Mouse (Mus musculus) Patski (cell line): ENCODE measurements around the gene Olfr1115. TPM values are rescaled to one million over a fixed set of nuclear protein-coding genes. Genes with fewer than 3 reads are reported as not detected.
"Not testable (repeated sequence)": the region's sequence is repeated elsewhere in the genome, so short reads cannot be mapped to it uniquely, and the experiment has no call there.

ENCODE experiments used
- ATAC-seq: fragments of 100-300 bp; one replicate; pipeline ENCODE4 v1.8.0; 2021
- CTCF ChIA-PET: fragments of 350-600 bp; sonication (Branson Sonifier 250); formaldehyde crosslinking; loops from one replicate; lab custom pipeline; 2022; ENCODE audit warnings: inconsistent platforms; lab: Charles Lee
- POLR2A ChIA-PET: fragments of 350-600 bp; sonication (Branson Sonifier 250); formaldehyde crosslinking; loops from one replicate; lab custom pipeline; 2022; ENCODE audit warnings: antibody characterized with exemption, inconsistent platforms; lab: Charles Lee
- DNase-seq: peaks from one replicate; pipeline ENCODE4 v3.0.0-alpha.2; 2011; ENCODE audit warnings: low read depth, low spot score
- H3K27me3 ChIP-seq: fragments of 371-371 bp; one replicate; pipeline ENCODE4 v1.5.1; 2021
- CTCF ChIP-seq: fragments of 100-300 bp; IDR thresholded peaks from one replicate; pipeline ENCODE4 v1.5.1; 2021
- in situ Hi-C: fragments of 300-500 bp; cut with MboI; formaldehyde crosslinking; loops from 3 replicates; pipeline ENCODE4 v1.11.1; 2018; ENCODE audit warnings: low pct_unique_long_range_greater_than_20kb, mixed read lengths
- polyA plus RNA-seq: library from polyadenylated mRNA; unstranded; gene quantifications from one replicate; pipeline ENCODE4 v1.2.3, GENCODE M21; 2021

Olfr1115 gene
- polyA plus RNA-seq, result not detected

DNA sequence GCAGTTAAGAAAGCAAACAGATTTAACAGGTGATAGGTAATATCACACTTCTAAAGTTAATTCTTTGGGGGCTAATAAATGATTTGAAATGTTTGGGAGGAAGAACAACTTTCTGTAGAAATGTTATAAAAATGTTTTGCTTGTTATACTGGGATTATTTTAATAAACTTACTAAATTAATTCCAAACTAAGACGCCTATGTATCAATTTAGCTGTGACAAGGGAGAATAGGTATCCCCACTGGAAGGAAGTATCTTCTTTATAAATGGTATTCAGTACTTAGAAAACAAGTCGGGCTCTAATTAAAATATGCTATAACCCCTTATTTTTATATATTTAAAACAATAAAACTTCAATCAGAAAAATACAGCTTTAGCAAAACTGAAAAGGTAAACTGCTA is at the start of gene Olfr1115:
Olfr1115 (plus strand) TSS at position 301 of the 400 bp plus-strand sequence.
- no peak for ATAC-seq
- TF ChIP-seq CTCF, result no peak
- CTCF ChIA-PET, result no interaction called here
- in situ Hi-C loops, result no loop called here
- H3K27me3 ChIP-seq, result no peaks in the 10 kb centered on the region
- POLR2A ChIA-PET, result no interaction called here
- DNase-seq, result no peak

DNA sequence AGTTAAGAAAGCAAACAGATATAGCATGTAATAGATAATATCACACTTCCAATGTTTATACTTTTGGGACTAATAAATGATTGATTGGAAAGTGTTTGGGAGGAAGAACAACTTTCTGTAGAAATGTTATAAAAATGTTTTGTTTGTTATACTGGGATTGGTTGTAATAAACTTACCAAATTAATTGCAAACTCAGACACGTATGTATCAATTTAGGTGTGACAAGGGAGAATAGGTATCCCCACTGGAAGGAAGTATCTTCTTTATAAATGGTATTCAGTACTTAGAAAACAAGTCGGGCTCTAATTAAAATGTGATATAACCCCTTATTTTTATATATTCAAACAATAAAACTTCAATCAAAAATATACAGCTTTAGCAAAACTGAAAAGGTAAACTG is 39.1 kb upstream of the Olfr1115 start, which contains the start of gene Olfr1113:
Olfr1113 (plus strand) TSS at position 301 of the 400 bp plus-strand sequence.
- ChIA-PET CTCF (no interaction called here), POLR2A (no interaction called here)
- TF ChIP-seq CTCF, result no peak
- no peak for DNase-seq
- no peak for ATAC-seq
- in situ Hi-C loops, result no loop called here
- H3K27me3 ChIP-seq, result no peaks in the 10 kb centered on the region

DNA sequence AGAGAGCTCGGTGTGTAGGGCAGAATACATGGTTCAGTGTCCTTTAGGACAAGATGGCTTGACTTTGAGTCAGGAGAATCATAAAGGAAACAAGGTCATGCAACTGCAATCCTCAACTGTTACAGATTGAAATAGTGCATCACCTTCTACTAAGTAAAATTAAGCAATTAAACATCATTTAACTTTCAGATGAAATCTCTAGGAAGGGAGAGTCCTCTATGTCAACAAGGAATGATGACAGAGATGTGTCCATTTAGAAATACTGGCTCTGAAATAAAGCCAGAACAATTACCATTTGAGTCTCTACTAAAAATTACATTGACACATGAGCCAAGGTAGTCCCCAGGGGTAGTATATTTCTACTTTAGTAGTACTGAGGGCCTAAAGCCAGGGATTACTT is 19.4 kb downstream of the Olfr1115 start, which contains the start of gene Olfr1116:
Olfr1116 (plus strand) TSS at position 301 of the 400 bp plus-strand sequence.
- no peak for TF ChIP-seq CTCF
- in situ Hi-C loops, result no loop called here
- H3K27me3 ChIP-seq, result no peaks in the 10 kb centered on the region
- no peak for DNase-seq
- CTCF ChIA-PET, result no interaction called here
- POLR2A ChIA-PET, result no interaction called here
- no peak for ATAC-seq

DNA sequence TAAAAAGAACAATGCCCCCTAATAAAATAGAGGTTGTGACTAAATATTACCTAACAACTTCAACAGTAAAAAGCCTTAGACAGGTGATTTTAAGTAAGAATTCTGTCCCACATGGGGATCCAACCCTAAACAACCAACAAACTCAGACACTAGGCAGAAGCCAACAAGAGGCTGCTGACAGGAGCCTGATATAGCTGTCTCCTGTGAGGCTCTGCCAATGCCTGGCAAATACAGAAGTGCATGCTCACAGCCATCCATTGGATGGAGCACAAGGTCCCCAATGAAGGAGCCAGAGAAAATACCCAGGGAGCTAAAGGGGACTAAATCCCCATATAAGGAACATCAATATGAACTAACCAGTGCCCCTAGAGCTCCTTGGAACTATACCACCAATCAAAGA is 46.2 kb downstream of the Olfr1115 start:
- POLR2A ChIA-PET, CTCF ChIA-PET, ATAC-seq, in situ Hi-C loops, DNase-seq, H3K27me3 ChIP-seq: not testable (repeated sequence)

Other genes with a start within 250 kb of the Olfr1115 start
- gene Olfr1102, start 249.6 kb upstream of the Olfr1115 start, polyA plus RNA-seq, result not detected
- gene Olfr1104, start 220.9 kb upstream of the Olfr1115 start, polyA plus RNA-seq, result not detected
- not detected for gene Olfr1105, start 211.5 kb upstream of the Olfr1115 start, polyA plus RNA-seq
- gene Olfr1106, start 195.7 kb upstream of the Olfr1115 start, polyA plus RNA-seq, result not detected
- not detected for gene Olfr1107, start 172.2 kb upstream of the Olfr1115 start, polyA plus RNA-seq
- not detected for gene Olfr1109, start 152.0 kb upstream of the Olfr1115 start, polyA plus RNA-seq
- gene Olfr259, start 133.4 kb upstream of the Olfr1115 start, polyA plus RNA-seq, result not detected
- gene Olfr1110, start 107.7 kb upstream of the Olfr1115 start, polyA plus RNA-seq, result not detected
- gene Olfr1111, start 95.4 kb upstream of the Olfr1115 start, polyA plus RNA-seq, result not detected
- not detected for gene Olfr1112, start 60.2 kb upstream of the Olfr1115 start, polyA plus RNA-seq
- gene Olfr1113, start 39.0 kb upstream of the Olfr1115 start, polyA plus RNA-seq, result not detected
- gene Olfr1116, start 19.5 kb downstream of the Olfr1115 start, polyA plus RNA-seq, result not detected
- gene Olfr1118, start 59.6 kb downstream of the Olfr1115 start, polyA plus RNA-seq, result not detected
- gene Olfr1120, start 106.8 kb downstream of the Olfr1115 start, polyA plus RNA-seq, result not detected
- gene Olfr1121, start 121.9 kb downstream of the Olfr1115 start, polyA plus RNA-seq, result not detected
- not detected for gene Olfr1122, start 137.8 kb downstream of the Olfr1115 start, polyA plus RNA-seq
- not detected for gene Olfr1123, start 168.6 kb downstream of the Olfr1115 start, polyA plus RNA-seq
- not detected for gene Olfr1124, start 182.3 kb downstream of the Olfr1115 start, polyA plus RNA-seq
- not detected for gene Olfr1126, start 205.9 kb downstream of the Olfr1115 start, polyA plus RNA-seq
- gene Pramel7, start 249.1 kb downstream of the Olfr1115 start, polyA plus RNA-seq, result not detected